Mouse (Mus musculus) kidney, adult 2 months (tissue): ENCODE measurements around the gene Bdkrb2. TPM values are rescaled to one million over a fixed set of nuclear protein-coding genes. Genes with fewer than 3 reads are reported as not detected.
A peak's percentile ranks its signal among the peaks of the same experiment; 100 is the strongest.

Source experiments
- DNase-seq: peaks from one replicate; pipeline ENCODE4 v3.0.0; 2021
- H3K27ac ChIP-seq: fragments of 200-500 bp; 2 replicates; pipeline ENCODE4 v1.5.1; 2012; ENCODE audit warnings: low read depth, low read length, control low read depth, inconsistent platforms; ENCODE audit not compliant: insufficient read depth
- H3K27me3 ChIP-seq: fragments of 200-500 bp; replicated peaks from 2 replicates; pipeline ENCODE4 v1.6.1; 2012; ENCODE audit warnings: mild to moderate bottlenecking, moderate library complexity, low read length, inconsistent platforms; ENCODE audit not compliant: control insufficient read depth, insufficient read depth
- H3K36me3 ChIP-seq: fragments of 200-500 bp; 2 replicates; pipeline ENCODE4 v1.6.1; 2012; ENCODE audit warnings: mild to moderate bottlenecking, moderate library complexity, low read length, inconsistent platforms; ENCODE audit not compliant: control insufficient read depth, insufficient read depth
- H3K4me1 ChIP-seq: fragments of 200-500 bp; 2 replicates; pipeline ENCODE4 v1.6.1; 2011; ENCODE audit warnings: low read length; ENCODE audit not compliant: control insufficient read depth, insufficient read depth
- H3K4me3 ChIP-seq: fragments of 200-500 bp; 2 replicates; pipeline ENCODE4 v1.5.1; 2011; ENCODE audit warnings: mild to moderate bottlenecking, low read depth, low read length, control low read depth; ENCODE audit not compliant: insufficient read depth
- CTCF ChIP-seq: fragments of 200-500 bp; conservative IDR thresholded peaks from 2 replicates; pipeline ENCODE4 v1.5.1; 2011; ENCODE audit warnings: low read depth, mild to moderate bottlenecking, control low read depth, low read length, moderate library complexity, mixed read lengths; ENCODE audit not compliant: insufficient read depth, insufficient read length
- POLR2A ChIP-seq: fragments of 200-500 bp; IDR thresholded peaks from one replicate; pipeline ENCODE4 v1.6.1; 2011; ENCODE audit warnings: low read depth, low read length, control low read depth
- WGBS: fragments of 180-500 bp; shearing (Covaris S2); methylation state at CpG from one replicate; pipeline ENCODE4 v1.1.7; 2018; 5-methylcytosine and 5-hydroxymethylcytosine counted together
- polyA plus RNA-seq: library from polyadenylated mRNA; depleted of rRNA; stranded (reverse); fragments of >200 nt; gene quantifications from 2 replicates; pipeline ENCODE4 v1.2.3, GENCODE M21; 2012; rRNA removed

The Bdkrb2 gene
- polyA plus RNA-seq: 0.54 and 0.64 TPM in 2 replicates

GRCm38 (mm10) chr12:105562936-105563680 lies at the start of gene Bdkrb2:
Gene Bdkrb2 (plus strand): TSS chr12:105563226.
- Histone ChIP-seq H3K27ac (no peak within 1 kb of the TSS), H3K4me3 (peak within 1 kb of the TSS; percentile 17; the same call in 1 of the 2 replicates), H3K27me3 (no peaks in the 10 kb centered on the region), H3K36me3 (no peaks in the 10 kb centered on the region), H3K4me1 (no peaks in the 10 kb centered on the region)
- WGBS: 18% methylated on average over 25 of the region's 25 CpGs
- TF ChIP-seq POLR2A: no peak
- no peak for TF ChIP-seq CTCF
- peak; percentile 45 for DNase-seq

- Histone ChIP-seq H3K27ac (no peak overlapping the region), H3K4me3 (no peak overlapping the region), H3K36me3 (no peaks in the 10 kb centered on the region), H3K27me3 (no peaks in the 10 kb centered on the region), H3K4me1 (no peaks in the 10 kb centered on the region)
- no peak for TF ChIP-seq POLR2A
- TF ChIP-seq CTCF: no peak
- DNase-seq: no peak
- WGBS: 53% methylated on average over 10 of the region's 10 CpGs
Measured at GRCm38 (mm10) chr12:105514111-105514510, 48.9 kb upstream of the Bdkrb2 start.

- DNase-seq: peak; percentile 63
- Histone ChIP-seq H3K4me3 (no peak overlapping the region), H3K36me3 (no peaks in the 10 kb centered on the region), H3K27ac (no peak overlapping the region), H3K27me3 (no peaks in the 10 kb centered on the region), H3K4me1 (no peaks in the 10 kb centered on the region)
- TF ChIP-seq POLR2A (no peak), CTCF (no peak)
- WGBS: 49% methylated on average over 21 of the region's 21 CpGs
Measured at GRCm38 (mm10) chr12:105517026-105517675, 45.9 kb upstream of the Bdkrb2 start.

GRCm38 (mm10) chr12:105519851-105520250 lies 43.2 kb upstream of the Bdkrb2 start:
- peak; percentile 40 for DNase-seq
- 63% methylated on average over 2 of the region's 2 CpGs for WGBS

GRCm38 (mm10) chr12:105521170-105521762 lies 41.8 kb upstream of the Bdkrb2 start:
- no peak overlapping the region for H3K27ac ChIP-seq
- no peak for DNase-seq
- TF ChIP-seq CTCF (no peak), POLR2A (no peak)
- H3K4me3 ChIP-seq: no peak overlapping the region
- no peaks in the 10 kb centered on the region for H3K27me3 ChIP-seq
- no peaks in the 10 kb centered on the region for H3K36me3 ChIP-seq
- H3K4me1 ChIP-seq: no peaks in the 10 kb centered on the region
- 46% methylated on average over 15 of the region's 15 CpGs for WGBS

More at GRCm38 (mm10) chr12:105519851-105520250, 43.2 kb upstream of the Bdkrb2 start:
- Histone ChIP-seq H3K4me3 (no peak overlapping the region), H3K36me3 (no peaks in the 10 kb centered on the region), H3K27ac (no peak overlapping the region), H3K4me1 (no peaks in the 10 kb centered on the region), H3K27me3 (no peaks in the 10 kb centered on the region)
- no peak for TF ChIP-seq POLR2A
- TF ChIP-seq CTCF: no peak

GRCm38 (mm10) chr12:105523737-105524136 lies 39.3 kb upstream of the Bdkrb2 start:
- TF ChIP-seq POLR2A (no peak), CTCF (no peak)
- H3K4me3 ChIP-seq: no peak overlapping the region
- H3K4me1 ChIP-seq: no peaks in the 10 kb centered on the region
- no peaks in the 10 kb centered on the region for H3K36me3 ChIP-seq
- DNase-seq: peak; percentile 47
- no peaks in the 10 kb centered on the region for H3K27me3 ChIP-seq
- WGBS: 56% methylated on average over 2 of the region's 2 CpGs
- H3K27ac ChIP-seq: no peak overlapping the region

GRCm38 (mm10) chr12:105526186-105526585 lies 36.8 kb upstream of the Bdkrb2 start:
- Histone ChIP-seq H3K4me1 (no peaks in the 10 kb centered on the region), H3K27ac (0 out of 2 replicates have a peak overlapping the region, but pooled peaks have one; percentile 14), H3K36me3 (no peaks in the 10 kb centered on the region), H3K4me3 (no peak overlapping the region), H3K27me3 (no peaks in the 10 kb centered on the region)
- no peak for TF ChIP-seq POLR2A
- TF ChIP-seq CTCF: no peak
- 67% methylated on average over 3 of the region's 3 CpGs for WGBS
- no peak for DNase-seq
